Comparison of ENCODE assay signal across 29 mouse cellular contexts in the genomic region with DNA sequence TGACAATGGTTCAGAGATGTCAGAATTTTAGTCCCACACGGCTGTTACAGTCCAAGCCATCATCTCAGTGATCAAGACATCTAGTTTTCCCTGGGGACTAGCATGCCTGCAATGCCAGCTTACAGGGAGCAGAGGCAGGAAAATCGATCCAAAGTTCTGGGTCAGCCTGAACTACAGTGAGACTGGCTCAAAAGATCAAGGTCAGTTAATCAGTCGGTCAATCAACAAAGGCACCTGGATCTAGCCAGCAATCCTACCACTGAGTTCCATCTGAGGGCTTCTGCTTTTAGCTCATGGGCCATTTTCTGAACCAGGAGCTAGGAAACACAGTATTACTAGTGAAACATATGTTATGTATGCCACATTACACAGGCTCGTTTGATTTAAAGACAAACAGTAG.
"Had no signal": no experiment of that assay in that cellular context is flagged by ENCODE, and none has a peak within 500 bp of the region (broad histone marks: within the 10 kb centered on the region; RNA-seq: fewer than 3 reads in every experiment).

No protein-coding gene starts in this region.

- H3K9ac ChIP-seq: limb, embryonic 12.5 days; limb, embryonic 13.5 days; limb, embryonic 15.5 days; liver, embryonic 13.5 days; liver, embryonic 14.5 days; liver, embryonic 15.5 days; lung, embryonic 14.5 days; lung, embryonic 15.5 days; midbrain, embryonic 12.5 days; midbrain, embryonic 13.5 days; neural tube, embryonic 12.5 days; neural tube, embryonic 13.5 days had no signal

- H3K36me3 ChIP-seq: limb, embryonic 10.5 days; limb, embryonic 12.5 days; limb, embryonic 13.5 days; limb, embryonic 15.5 days; liver, embryonic 13.5 days; liver, embryonic 15.5 days; lung, embryonic 15.5 days; midbrain, embryonic 10.5 days; midbrain, embryonic 12.5 days; midbrain, embryonic 13.5 days; neural tube, embryonic 12.5 days; neural tube, embryonic 13.5 days had no signal

- H3K4me1 ChIP-seq: limb, embryonic 10.5 days; limb, embryonic 15.5 days; neural tube, embryonic 12.5 days had no signal

- H3K9me3 ChIP-seq: limb, embryonic 10.5 days; limb, embryonic 12.5 days; limb, embryonic 13.5 days; limb, embryonic 15.5 days; liver, embryonic 13.5 days; liver, embryonic 15.5 days; lung, embryonic 15.5 days; megakaryocyte, embryonic 14.5 days; midbrain, embryonic 10.5 days; midbrain, embryonic 12.5 days; midbrain, embryonic 13.5 days; neural tube, embryonic 12.5 days; neural tube, embryonic 13.5 days had no signal

- ATAC-seq: lung, postnatal 0 days; midbrain, embryonic 13.5 days; midbrain, embryonic 16.5 days had no signal

- H3K27me3 ChIP-seq: limb, embryonic 12.5 days; limb, embryonic 13.5 days; limb, embryonic 15.5 days; liver, embryonic 13.5 days; liver, embryonic 15.5 days; megakaryocyte, embryonic 14.5 days; midbrain, embryonic 12.5 days; midbrain, embryonic 13.5 days; neural tube, embryonic 12.5 days; neural tube, embryonic 13.5 days had no signal

- H3K4me2 ChIP-seq: limb, embryonic 12.5 days; limb, embryonic 13.5 days; limb, embryonic 15.5 days; liver, embryonic 13.5 days; liver, embryonic 15.5 days; lung, embryonic 14.5 days; lung, embryonic 15.5 days; midbrain, embryonic 12.5 days; midbrain, embryonic 13.5 days; neural tube, embryonic 12.5 days; neural tube, embryonic 13.5 days had no signal

- H3K4me3 ChIP-seq: left cerebral cortex, adult 2 months; limb, embryonic 10.5 days; limb, embryonic 12.5 days; limb, embryonic 13.5 days; limb, embryonic 15.5 days; liver, embryonic 13.5 days; liver, embryonic 15.5 days; lung, embryonic 15.5 days; megakaryocyte, embryonic 14.5 days; midbrain, embryonic 10.5 days; midbrain, embryonic 12.5 days; midbrain, embryonic 13.5 days; myocyte; neural tube, embryonic 12.5 days; neural tube, embryonic 13.5 days had no signal

- H3K27ac ChIP-seq: left cerebral cortex, adult 2 months; limb, embryonic 10.5 days; limb, embryonic 12.5 days; limb, embryonic 13.5 days; limb, embryonic 15.5 days; liver, embryonic 13.5 days; liver, embryonic 14.5 days; liver, embryonic 15.5 days; lung, embryonic 15.5 days; macrophage; midbrain, embryonic 10.5 days; midbrain, embryonic 12.5 days; midbrain, embryonic 13.5 days; neural tube, embryonic 12.5 days; neural tube, embryonic 13.5 days had no signal

- DNase-seq: layer of hippocampus, postnatal 36 days; left cerebral cortex, postnatal 4 days; liver, embryonic 13.5 days; lung, adult 18-20 months; lung, adult 2 months; lung, embryonic 14.5 days; lung, postnatal 10 days; lung, postnatal 14 days; lung, postnatal 36 days; lung, postnatal 4 days; midbrain, embryonic 14.5 days had no signal
